Mouse (Mus musculus) bone marrow, adult 2 months (tissue): ENCODE measurements around the gene Smc4. TPM values are rescaled to one million over a fixed set of nuclear protein-coding genes. Genes with fewer than 3 reads are reported as not detected.

ENCODE experiments used
- H3K27ac ChIP-seq: fragments of 200-500 bp; 2 replicates; pipeline ENCODE4 v1.5.1; 2012; ENCODE audit warnings: low read depth, mild to moderate bottlenecking, control low read depth, inconsistent platforms, low read length; ENCODE audit not compliant: control insufficient read depth, poor library complexity, insufficient read depth
- H3K4me1 ChIP-seq: fragments of 200-500 bp; 2 replicates; pipeline ENCODE4 v1.6.1; 2011; ENCODE audit warnings: low read length; ENCODE audit not compliant: control insufficient read depth, insufficient read depth
- H3K4me3 ChIP-seq: fragments of 200-500 bp; replicated peaks from 2 replicates; pipeline ENCODE3; 2011; ENCODE audit warnings: mild to moderate bottlenecking, low read depth, low read length, control low read depth; ENCODE audit not compliant: control insufficient read depth
- CTCF ChIP-seq: fragments of 200-500 bp; IDR thresholded peaks from 2 replicates; pipeline ENCODE4 v1.5.1; 2011; ENCODE audit warnings: low read length, control low read depth; ENCODE audit not compliant: control insufficient read depth, insufficient read depth
- POLR2A ChIP-seq: fragments of 200-500 bp; IDR thresholded peaks from 2 replicates; pipeline ENCODE4 v1.6.1; 2011; ENCODE audit warnings: low read depth, mild to moderate bottlenecking, control low read depth, low read length, borderline replicate concordance; ENCODE audit not compliant: control insufficient read depth
- WGBS: fragments of 180-500 bp; shearing (Covaris S2); methylation state at CpG from one replicate; pipeline ENCODE4 v1.1.7; 2018; 5-methylcytosine and 5-hydroxymethylcytosine counted together
- polyA plus RNA-seq: library from polyadenylated mRNA; stranded (reverse); fragments of >200 nt; gene quantifications from 2 replicates; pipeline ENCODE4 v1.2.4, GENCODE M21; 2011; ENCODE audit warnings: low replicate concordance; ENCODE audit not compliant: missing spikeins, insufficient read depth, insufficient read length

The Smc4 gene
- polyA plus RNA-seq, 1 experiment: 179 TPM

DNA sequence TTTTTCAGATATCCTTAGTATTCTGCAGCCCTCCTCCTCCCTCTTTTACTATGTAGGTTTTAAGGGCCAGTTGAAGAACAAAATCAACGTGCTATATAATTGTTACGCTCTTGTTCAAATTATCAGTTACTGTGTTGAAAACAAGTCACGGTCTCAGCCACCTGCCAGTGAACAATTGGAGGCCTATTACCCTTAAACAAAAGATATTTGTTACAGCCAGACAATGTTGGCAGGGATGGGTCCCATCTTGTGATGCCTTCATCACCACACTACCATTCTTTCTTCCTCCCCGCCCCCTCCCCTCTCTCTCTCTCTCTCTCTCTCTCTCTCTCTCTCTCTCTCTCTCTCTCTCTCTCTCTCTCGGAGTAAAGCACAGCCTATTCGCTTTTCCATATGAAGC lies 44.5 kb downstream of the Smc4 start:
- WGBS: 93% methylated on average over 6 of the region's 6 CpGs
- no peak overlapping the region for H3K4me3 ChIP-seq
- TF ChIP-seq CTCF (no peak), POLR2A (no peak)
- no peaks in the 10 kb centered on the region; the same call in 1 of the 2 replicates for H3K4me1 ChIP-seq
- no peak overlapping the region for H3K27ac ChIP-seq

DNA sequence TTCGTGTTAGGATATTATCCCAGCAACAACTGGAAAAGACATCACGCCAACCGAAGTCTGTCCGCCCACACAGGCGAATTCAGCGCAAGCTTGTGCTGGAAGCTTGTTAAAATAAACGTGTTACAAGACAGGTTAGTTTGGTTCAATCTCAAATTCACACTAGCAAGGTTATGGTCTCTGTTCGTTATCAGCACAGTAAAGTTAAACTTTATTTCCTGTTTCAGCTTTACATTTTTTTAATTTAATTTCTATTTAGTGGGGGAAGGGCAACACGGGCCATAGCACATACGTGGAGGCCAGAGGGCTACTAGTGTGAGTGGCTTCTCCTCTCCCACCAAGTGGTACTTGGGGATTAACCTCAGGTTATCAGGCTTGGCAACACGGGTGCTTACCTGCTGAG lies 47.4 kb downstream of the Smc4 start:
- Histone ChIP-seq H3K27ac (no peak overlapping the region), H3K4me1 (no peaks in the 10 kb centered on the region; the same call in 1 of the 2 replicates), H3K4me3 (no peak overlapping the region)
- TF ChIP-seq CTCF (no peak), POLR2A (no peak)
- WGBS: 71% methylated on average over 11 of the region's 11 CpGs

DNA sequence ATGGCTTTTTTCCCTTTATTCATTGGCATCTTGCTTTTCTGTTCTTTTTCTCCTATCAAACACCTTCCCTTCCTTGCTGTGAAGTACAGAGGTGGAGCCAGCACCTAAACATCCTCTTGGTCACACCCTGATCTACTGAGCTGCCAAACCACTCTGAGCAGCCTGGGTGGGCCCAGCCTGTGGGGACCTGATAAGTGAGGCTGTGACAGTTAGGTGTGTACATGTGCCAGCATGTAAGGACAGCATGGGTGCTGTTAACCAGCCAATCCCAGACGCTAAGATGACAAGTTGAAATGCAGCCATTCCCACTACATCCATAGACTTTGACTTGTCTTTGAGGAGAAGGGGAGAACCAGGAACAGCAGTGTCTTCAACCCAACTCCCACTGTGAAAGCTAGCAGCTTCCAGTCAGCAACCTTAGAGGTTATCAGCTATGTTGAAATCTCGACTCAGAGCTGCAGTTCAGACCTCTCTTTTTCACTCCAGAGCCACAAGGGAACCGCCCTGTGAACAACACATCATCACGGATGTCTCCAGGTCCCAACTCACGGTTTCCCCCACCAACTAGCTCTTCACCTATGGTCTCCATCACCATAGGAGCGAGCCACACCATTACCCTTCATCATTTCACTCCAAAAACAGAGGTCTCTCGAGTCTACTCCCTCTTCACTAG lies 50.4 kb downstream of the Smc4 start:
- H3K27ac ChIP-seq: peak overlapping the region; percentile 93
- no peak overlapping the region for H3K4me3 ChIP-seq
- no peaks in the 10 kb centered on the region; the same call in 1 of the 2 replicates for H3K4me1 ChIP-seq
- no peak for TF ChIP-seq POLR2A
- no peak for TF ChIP-seq CTCF
- WGBS: 58% methylated on average over 7 of the region's 7 CpGs

DNA sequence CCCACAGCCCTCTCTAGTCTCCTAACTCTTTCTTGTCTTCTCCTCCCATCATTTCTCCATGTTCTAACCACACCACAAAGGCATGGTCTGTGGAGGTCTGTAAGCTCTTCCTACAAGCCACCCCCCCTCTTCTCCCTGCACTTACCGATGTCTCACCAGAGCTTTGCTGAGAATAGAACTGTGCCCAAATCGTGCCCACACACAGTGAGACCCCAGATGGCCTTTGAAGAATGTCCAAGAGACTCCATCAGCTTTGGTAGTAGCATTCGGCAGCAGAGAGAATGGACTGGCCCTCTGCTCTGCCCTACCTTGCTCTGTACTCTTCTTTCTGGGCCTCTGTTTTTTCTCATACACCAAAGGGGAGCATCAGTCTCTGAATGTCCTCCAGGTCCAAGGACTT lies 51.3 kb downstream of the Smc4 start:
- Histone ChIP-seq H3K4me1 (no peaks in the 10 kb centered on the region; the same call in 1 of the 2 replicates), H3K27ac (no peak overlapping the region), H3K4me3 (no peak overlapping the region)
- no peak for TF ChIP-seq POLR2A
- no peak for TF ChIP-seq CTCF
- 77% methylated on average over 3 of the region's 3 CpGs for WGBS

DNA sequence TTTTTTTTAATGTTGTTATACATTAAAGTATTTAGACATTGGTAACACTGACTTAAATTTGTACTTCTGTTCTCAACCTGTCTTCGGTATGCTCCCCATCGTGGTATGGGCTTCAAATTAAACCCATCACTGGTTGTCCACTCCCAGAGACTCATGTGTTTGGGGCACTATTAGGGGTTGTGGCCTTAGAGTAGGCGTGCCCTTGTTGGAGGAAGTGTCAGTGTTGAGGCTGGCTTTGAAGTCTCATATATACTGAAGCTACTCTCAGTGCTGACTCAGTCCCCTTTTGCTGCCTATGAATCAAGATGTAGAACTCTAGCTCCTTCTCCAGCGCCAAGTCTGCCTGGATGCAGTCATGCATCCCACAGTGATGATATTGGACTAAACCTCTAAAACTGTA lies 56.1 kb downstream of the Smc4 start:
- 91% methylated on average over 4 of the region's 4 CpGs for WGBS
- H3K27ac ChIP-seq: no peak overlapping the region
- TF ChIP-seq CTCF (no peak), POLR2A (no peak)
- H3K4me3 ChIP-seq: no peak overlapping the region
- H3K4me1 ChIP-seq: peaks cover 2% of the 10 kb centered on the region; the same call in 1 of the 2 replicates

DNA sequence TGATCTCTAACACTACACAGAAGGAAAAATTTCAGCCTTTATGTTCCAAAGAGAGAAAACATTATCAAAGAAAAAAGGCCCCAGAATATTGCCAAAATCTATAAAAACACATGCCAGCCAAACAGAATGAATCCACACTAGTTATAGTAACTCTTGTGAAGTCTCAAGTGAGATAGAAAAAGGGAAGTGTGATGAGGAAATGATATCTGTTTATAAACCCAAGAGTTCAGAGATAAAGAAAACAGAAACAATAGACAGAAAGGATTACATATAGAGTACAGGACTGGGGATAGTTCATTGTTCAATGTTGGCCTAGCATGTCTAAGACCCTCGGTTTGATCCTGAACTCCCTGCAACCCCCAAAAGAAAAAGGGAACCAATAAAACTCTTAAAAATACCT lies 58.2 kb downstream of the Smc4 start:
- WGBS: 33% methylated on average over 1 of the region's 1 CpGs
- Histone ChIP-seq H3K4me3 (no peak overlapping the region), H3K27ac (no peak overlapping the region), H3K4me1 (peaks cover 2% of the 10 kb centered on the region; the same call in 1 of the 2 replicates)
- TF ChIP-seq POLR2A (no peak), CTCF (no peak)

DNA sequence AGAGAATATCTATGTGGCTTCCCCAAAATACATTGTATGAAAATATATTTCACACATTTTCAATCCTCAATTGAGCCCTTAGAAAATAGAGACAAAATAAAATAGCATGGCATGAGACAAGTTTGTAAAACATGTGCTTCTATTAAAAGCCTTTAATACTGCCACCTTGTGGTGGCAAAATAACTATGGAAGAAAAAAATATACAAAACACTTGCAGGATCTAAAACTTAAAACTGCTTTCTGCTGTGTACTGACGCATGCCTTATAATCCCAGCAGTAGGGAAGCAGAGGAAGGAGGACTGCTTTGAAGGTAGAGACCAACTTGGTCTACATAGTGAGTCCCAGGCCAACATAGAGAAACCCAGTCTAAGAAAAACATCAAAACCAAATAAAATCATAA lies 59.5 kb downstream of the Smc4 start:
- Histone ChIP-seq H3K27ac (no peak overlapping the region), H3K4me1 (peaks cover 2% of the 10 kb centered on the region; the same call in 1 of the 2 replicates), H3K4me3 (no peak overlapping the region)
- TF ChIP-seq POLR2A: no peak
- no peak for TF ChIP-seq CTCF
- 22% methylated on average over 1 of the region's 1 CpGs for WGBS

Other genes with a start within 250 kb of the Smc4 start
- gene 1110032F04Rik, start 135.2 kb upstream of the Smc4 start, polyA plus RNA-seq: not detected in 2 replicates
- 16.5 and 17.3 TPM in 2 replicates for gene Ift80, start 168 bp upstream of the Smc4 start, polyA plus RNA-seq
- gene Trim59, start 40.0 kb downstream of the Smc4 start, polyA plus RNA-seq: 56.7 and 73.7 TPM in 2 replicates
- gene Kpna4, start 122.4 kb downstream of the Smc4 start, polyA plus RNA-seq: 10.0 and 22.3 TPM in 2 replicates
- not detected in 2 replicates for gene Arl14, start 217.7 kb downstream of the Smc4 start, polyA plus RNA-seq